Mouse (Mus musculus): ENCODE measurements around the gene Mfn2. TPM values are rescaled to one million over a fixed set of nuclear protein-coding genes. Genes with fewer than 3 reads are reported as not detected.
"Not testable (repeated sequence)": the region's sequence is repeated elsewhere in the genome, so short reads cannot be mapped to it uniquely, and the experiment has no call there.

The Mfn2 gene
- total RNA-seq, 2 experiments from 2014 or later, result 12.5 to 17.4 TPM

DNA sequence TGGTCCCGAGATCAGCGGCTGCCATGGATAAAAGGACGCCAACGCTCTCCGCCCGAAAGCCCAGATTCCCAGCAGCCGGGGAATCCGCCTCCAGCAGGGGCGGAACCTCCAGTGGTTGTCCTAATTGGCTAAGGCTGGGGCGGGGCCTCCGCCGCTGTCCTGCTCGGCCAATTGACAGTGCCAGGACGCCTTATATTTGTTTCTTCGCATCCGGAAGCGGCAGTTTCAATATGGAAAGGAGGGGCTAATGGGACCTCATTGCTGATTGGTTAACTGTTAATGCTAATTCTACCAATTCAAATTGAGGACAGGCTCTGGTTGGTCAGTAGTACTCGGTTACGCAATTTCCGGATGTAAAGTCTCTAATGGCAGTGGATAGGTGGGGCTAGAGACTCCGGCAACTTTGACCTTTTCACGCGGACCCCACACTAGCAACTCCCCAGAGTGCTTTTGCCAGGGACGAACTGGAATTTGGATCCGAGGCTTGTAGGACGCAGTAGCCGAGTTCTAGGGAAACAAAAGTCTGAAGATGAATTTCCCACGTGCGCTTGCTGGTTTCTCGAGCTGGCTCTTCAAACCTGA, 36.0 kb downstream of the Mfn2 start, which contains the start of the genes Miip and Fv1:
TSS of gene Miip (minus strand) at position 367 of the 582 bp plus-strand sequence.
TSS of gene Fv1 (plus strand) at position 530 of the 582 bp plus-strand sequence.
- peak; percentile 92 for ATAC-seq (ENCODE audit: poor library complexity, severe bottlenecking)

DNA sequence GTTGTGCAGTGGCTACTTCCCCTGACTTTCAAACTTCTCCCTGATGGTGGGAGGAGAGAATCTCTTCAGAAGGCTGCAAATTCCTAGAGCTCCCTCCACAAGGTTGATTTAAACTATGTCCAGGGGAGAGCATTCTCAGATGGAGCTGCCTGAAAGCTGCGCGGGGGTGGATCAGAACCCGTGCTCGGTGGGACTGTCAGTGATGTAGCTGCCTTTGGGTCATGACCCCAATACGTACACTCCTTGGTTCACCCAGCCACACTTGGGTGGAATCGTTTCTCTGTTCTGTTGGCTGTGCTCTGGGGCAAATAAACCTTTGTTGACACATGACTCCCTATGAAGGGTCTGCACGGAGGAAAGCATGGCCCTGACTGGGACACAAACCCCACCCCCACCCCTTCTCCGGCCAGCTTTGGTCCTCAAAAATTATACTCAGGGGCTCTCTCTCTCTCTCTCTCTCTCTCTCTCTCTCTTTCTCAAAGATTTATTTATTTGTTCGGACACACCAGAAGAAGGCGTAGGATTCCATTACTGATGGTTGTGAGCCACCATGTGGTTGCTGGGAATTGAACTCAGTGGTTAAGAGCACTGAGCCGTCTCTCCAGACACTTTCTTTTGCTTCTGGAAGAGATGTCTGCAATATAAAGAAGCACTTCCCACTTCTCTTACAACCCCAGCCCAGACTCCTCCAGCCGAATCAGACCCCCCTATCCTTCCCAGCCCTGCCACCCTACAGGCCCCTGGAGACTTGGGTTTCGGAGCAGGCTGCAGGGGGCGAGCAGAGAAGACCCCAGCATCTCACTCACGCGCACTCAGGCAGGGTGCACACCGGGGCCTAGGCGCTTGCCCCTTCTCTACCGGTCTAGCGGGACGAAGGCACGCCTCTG, 36.7 kb downstream of the Mfn2 start:
- peak; percentile 26 for ATAC-seq (ENCODE audit: poor library complexity, severe bottlenecking)

DNA sequence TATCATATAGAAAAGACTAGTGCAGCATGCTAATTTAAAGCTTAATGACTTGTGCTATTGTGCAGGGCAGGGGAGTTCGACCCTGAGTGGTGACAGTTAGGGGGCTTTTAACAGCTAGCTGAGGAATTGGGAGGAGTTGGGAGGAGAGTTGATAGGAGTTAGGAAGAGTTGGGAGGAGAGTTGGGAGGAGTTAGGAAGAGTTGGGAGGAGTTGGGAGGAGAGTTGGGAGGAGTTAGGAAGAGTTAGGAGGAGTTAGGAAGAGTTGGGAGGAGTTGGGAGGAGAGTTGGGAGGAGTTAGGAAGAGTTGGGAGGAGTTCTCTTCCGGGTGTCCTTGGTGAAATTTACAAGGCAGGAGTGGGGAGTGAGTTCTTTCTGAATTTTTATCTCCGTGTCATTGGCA, 37.7 kb downstream of the Mfn2 start:
- ATAC-seq (ENCODE audit: poor library complexity, severe bottlenecking), result not testable (repeated sequence)

DNA sequence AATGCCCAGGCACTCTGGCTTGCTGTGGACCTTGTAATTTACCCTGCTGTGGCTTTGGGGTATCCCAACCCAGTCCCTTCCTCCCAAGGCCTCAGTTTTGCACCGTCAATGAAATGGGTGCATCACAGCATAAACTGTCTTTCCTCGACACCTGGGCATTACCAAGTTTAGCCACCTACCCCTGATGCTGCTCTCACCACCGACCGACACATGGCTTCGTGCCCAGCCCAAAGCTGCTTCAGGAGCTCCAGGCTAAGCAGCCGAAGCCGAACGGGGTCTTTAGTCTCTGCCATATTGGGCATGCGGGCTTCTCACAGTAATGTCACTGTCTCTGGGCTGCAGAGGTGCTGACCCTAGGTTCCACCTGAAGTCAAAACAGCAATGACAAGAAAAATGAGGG, 38.4 kb downstream of the Mfn2 start:
- ATAC-seq (ENCODE audit: poor library complexity, severe bottlenecking), result no peak

DNA sequence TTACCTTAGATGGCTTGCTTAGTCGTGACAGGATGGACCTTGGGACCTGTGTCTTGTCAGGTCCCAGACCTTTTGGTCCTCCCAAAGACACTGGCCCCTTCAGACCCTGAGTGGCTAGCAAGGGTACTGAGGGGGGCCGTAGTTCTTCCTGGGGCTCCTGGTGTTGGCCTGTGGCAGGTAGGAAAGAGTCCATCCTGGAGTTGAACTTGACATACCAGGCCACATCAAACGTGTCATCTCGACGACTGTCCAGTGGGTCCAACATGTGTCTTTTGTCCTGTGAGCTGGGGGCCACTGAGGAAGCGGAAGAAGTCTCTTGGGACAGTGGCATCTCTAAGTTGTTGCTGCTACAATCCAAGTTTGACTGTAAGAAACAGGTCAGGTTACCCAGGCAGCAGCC, 38.9 kb downstream of the Mfn2 start:
- ATAC-seq (ENCODE audit: poor library complexity, severe bottlenecking), result no peak

DNA sequence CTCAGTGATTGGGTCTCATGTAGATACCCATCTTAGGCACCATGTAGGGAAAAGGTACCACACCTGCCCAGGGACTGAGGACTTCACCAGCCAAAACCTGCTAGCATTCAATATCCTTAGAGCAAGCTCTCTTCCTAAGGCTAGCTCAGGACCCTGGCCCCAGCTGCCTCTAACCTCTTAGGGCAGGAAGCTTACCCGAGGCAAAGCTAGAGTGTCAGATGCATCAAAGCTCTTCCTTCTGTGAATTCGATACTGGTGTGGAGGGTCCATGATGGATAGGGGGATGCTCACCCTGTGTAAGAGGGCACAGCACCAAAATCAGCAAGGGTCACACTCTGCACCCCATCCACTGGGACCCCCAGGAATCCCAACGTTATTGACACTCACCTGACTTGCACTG, 42.5 kb downstream of the Mfn2 start:
- ATAC-seq (ENCODE audit: poor library complexity, severe bottlenecking), result no peak

DNA sequence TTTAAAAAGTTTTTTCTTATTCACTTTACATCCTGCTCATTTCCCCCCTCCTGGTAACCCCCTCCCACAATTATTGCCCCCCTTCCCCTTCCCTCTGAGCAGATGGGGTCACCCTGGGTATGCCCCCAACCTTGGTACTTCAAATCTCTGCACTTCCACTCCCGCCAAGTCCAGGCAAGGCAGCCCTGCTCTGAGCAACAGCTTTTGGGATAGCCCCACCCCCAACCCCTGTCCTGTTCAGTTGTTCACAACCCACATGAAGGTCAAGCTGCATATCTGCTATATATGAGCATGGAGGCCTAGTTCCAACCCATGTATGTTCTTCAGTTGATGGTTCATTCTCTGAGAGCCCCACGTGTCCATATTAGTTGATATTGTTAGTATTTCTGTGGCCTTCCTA, 53.7 kb downstream of the Mfn2 start:
- no peak for ATAC-seq (ENCODE audit: poor library complexity, severe bottlenecking)

DNA sequence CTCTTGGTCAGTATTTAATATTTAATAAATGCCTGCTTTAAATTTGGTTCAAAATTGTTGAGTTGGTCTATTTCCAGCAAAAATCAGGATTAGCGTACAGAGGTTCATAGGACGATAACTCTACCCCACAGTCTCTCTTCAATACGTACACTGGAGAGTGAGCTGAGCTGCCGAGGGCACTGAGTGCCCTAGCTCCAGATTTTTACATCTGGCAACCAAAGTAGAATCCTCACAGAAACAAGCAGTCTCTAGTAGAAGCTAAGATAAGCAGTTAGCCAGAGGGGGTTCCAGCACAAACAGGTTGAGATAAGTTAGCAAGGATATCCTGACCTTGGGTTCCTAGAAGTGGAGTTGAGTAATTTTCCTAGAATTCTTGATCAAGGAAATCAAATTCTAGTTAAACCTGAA, 55.9 kb downstream of the Mfn2 start:
- peak; percentile 51 for ATAC-seq (ENCODE audit: poor library complexity, severe bottlenecking)

DNA sequence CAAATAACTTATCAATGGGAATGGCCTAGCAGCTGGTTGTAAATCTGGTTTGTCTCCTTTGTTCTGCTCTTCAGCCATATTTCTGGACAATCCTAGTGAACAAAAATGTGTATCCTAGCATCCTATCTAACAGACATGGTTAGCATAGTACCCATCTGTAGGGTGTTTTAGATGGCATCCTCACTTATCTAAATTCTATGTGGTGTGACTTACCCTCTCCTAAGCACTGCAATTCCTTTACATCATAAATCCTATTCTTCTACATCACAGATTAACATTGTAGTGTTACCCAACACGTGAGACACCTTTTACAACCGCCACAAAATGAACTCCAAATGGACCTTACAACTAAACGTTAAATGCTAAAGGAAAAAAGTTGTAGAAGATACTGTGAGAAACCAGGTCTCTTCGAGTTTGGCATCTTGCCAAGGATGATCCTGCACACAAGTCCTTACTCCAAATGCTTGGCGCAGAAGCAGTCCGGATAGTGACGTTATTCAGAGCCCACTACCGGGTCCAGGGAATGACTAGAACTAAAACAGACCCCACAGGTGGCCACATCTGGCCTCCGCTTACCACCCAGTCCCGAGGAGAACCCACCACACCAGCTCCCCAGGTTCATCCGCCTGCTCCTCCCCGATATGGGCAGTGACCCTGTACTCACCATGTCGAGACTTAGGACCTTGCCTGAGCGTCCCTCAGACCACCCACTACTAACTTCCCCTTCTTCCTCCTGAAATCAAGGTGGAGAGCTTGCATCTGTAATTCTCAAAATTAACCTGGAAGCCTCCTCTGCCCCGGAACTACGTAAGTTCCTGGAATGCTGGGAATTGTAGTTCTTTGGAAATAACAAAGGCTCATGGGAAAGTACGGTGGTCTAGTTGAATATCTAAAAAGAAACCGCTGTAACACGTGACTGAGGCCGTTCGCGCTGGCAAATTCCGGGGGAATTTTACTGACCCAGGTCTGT, 56.6 kb downstream of the Mfn2 start, which contains the start of gene Zfp933:
TSS of gene Zfp933 (minus strand) at position 753 of the 970 bp plus-strand sequence.
- ATAC-seq (ENCODE audit: poor library complexity, severe bottlenecking), result peak; percentile 93

DNA sequence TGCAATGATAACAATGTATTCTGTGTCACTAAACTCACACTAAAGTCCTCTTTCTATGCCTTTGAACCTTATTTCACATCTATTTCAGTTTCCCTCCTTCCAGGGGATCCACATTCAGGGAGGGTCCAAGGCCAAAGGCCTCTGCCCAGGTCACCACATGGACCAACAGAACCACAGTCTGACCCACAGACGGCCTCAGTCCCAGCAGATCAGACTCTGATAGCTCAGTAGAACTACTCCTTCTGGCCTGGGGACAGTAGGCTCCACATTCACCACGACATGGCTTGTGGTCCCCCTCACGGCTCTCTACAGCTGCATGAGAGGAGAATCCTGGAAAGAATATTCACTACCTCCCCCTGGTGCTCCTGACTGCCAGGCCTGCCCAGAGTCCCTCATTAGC, 61.6 kb downstream of the Mfn2 start:
- no peak for ATAC-seq (ENCODE audit: poor library complexity, severe bottlenecking)

DNA sequence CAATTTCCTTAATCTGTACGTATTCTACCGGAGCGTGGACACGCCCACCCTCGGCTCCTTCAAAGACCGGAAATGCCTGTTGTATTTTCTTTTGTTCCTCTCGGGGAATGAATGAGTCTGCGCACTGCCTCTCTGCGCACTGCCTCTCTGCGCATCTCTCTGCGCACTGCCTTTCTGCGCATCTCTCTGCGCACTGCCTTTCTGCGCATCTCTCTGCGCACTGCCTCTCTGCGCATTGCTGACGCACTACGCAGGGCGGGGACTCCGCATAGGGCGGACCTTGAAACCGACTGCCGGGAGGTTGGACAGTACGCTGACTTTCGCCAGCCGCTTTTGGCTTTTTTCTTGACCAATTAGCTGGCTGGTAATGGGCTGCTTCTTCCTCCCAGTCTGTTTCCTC, 65.2 kb downstream of the Mfn2 start:
- not testable (repeated sequence) for ATAC-seq (ENCODE audit: poor library complexity, severe bottlenecking)

DNA sequence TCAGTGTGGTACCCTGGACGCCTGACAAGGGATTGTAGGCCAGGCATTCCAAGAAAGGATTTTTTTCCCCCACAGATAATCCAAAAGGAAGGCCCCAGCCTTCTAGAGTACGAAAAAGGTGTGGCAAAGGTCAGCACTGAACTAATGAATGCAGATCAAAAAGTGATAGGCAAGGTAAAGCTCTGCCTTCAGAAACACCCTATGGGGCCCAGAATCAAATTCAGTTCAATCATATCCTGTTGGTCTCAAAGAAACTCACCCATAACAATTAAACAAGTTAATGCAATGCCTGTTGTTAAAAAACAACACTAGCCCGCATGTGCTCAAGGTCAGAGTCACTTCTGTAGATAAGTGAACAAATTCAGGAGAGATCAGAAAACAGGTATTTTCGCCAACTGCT, 80.1 kb downstream of the Mfn2 start:
- ATAC-seq (ENCODE audit: poor library complexity, severe bottlenecking), result no peak

Other genes with a start within 250 kb of the Mfn2 start
- gene Zfp534, start 202.2 kb downstream of the Mfn2 start, total RNA-seq (2015), result not detected in 2 replicates
- not detected in 2 replicates for gene Zfp534, start 202.2 kb downstream of the Mfn2 start, total RNA-seq (2017)
- 77.3 and 82.7 TPM in 2 replicates for gene Zfp984, start 94.9 kb downstream of the Mfn2 start, total RNA-seq (2015)
- gene Zfp984, start 94.9 kb downstream of the Mfn2 start, total RNA-seq (2017), result 41.7 and 44.5 TPM in 2 replicates
- 5.4 and 6.5 TPM in 2 replicates for gene Zfp933, start 56.3 kb downstream of the Mfn2 start, total RNA-seq (2015)
- 5.8 and 6.3 TPM in 2 replicates for gene Zfp933, start 56.3 kb downstream of the Mfn2 start, total RNA-seq (2017)
- 47.8 and 52.8 TPM in 2 replicates for gene Miip, start 35.9 kb downstream of the Mfn2 start, total RNA-seq (2015)
- gene Miip, start 35.9 kb downstream of the Mfn2 start, total RNA-seq (2017), result 61.5 and 72.5 TPM in 2 replicates
- 2.5 and 6.6 TPM in 2 replicates for gene Fv1, start 35.7 kb downstream of the Mfn2 start, total RNA-seq (2015)
- gene Fv1, start 35.7 kb downstream of the Mfn2 start, total RNA-seq (2017), result 11.5 and 15.3 TPM in 2 replicates
- gene Plod1, start 32.1 kb upstream of the Mfn2 start, total RNA-seq (2015), result 10.5 TPM in 2 replicates
- gene Plod1, start 32.1 kb upstream of the Mfn2 start, total RNA-seq (2017), result 22.9 and 25.7 TPM in 2 replicates
- 39.4 and 41.4 TPM in 2 replicates for gene 2510039O18Rik, start 36.2 kb upstream of the Mfn2 start, total RNA-seq (2015)
- gene 2510039O18Rik, start 36.2 kb upstream of the Mfn2 start, total RNA-seq (2017), result 42.1 and 45.5 TPM in 2 replicates
- gene Nppb, start 81.1 kb upstream of the Mfn2 start, total RNA-seq (2015), result not detected in 2 replicates
- gene Nppb, start 81.1 kb upstream of the Mfn2 start, total RNA-seq (2017), result not detected in 2 replicates
- not detected in 2 replicates for gene Nppa, start 96.0 kb upstream of the Mfn2 start, total RNA-seq (2015)
- not detected in 2 replicates for gene Nppa, start 96.0 kb upstream of the Mfn2 start, total RNA-seq (2017)
- gene Clcn6, start 134.1 kb upstream of the Mfn2 start, total RNA-seq (2015), result 5.5 and 7.0 TPM in 2 replicates
- 2.7 and 10.1 TPM in 2 replicates for gene Clcn6, start 134.1 kb upstream of the Mfn2 start, total RNA-seq (2017)
- gene Mthfr, start 134.4 kb upstream of the Mfn2 start, total RNA-seq (2015), result 14.0 and 14.3 TPM in 2 replicates
- gene Mthfr, start 134.4 kb upstream of the Mfn2 start, total RNA-seq (2017), result 10.1 and 15.8 TPM in 2 replicates
- 13.8 and 19.0 TPM in 2 replicates for gene Agtrap, start 183.3 kb upstream of the Mfn2 start, total RNA-seq (2015)
- 31.9 and 36.0 TPM in 2 replicates for gene Agtrap, start 183.3 kb upstream of the Mfn2 start, total RNA-seq (2017)
- 21.9 and 25.3 TPM in 2 replicates for gene Mad2l2, start 225.7 kb upstream of the Mfn2 start, total RNA-seq (2015)
- gene Mad2l2, start 225.7 kb upstream of the Mfn2 start, total RNA-seq (2017), result 3.6 and 5.9 TPM in 2 replicates
- not detected in 2 replicates for gene Draxin, start 226.0 kb upstream of the Mfn2 start, total RNA-seq (2015)
- 0.04 TPM in 1 of 2 replicates, not detected in the other for gene Draxin, start 226.0 kb upstream of the Mfn2 start, total RNA-seq (2017)
- 29.3 and 30.8 TPM in 2 replicates for gene Fbxo6, start 247.4 kb upstream of the Mfn2 start, total RNA-seq (2015)
- 13.5 and 16.8 TPM in 2 replicates for gene Fbxo6, start 247.4 kb upstream of the Mfn2 start, total RNA-seq (2017)

Measured in megakaryocyte, adult 5-6 weeks (primary cell).